Mouse (Mus musculus) G1E (cell line): ENCODE measurements around the gene Gm28230.

Source experiments
- CTCF ChIP-seq: IDR thresholded peaks from 2 replicates; pipeline ENCODE4 v1.5.1; 2012; ENCODE audit warnings: low read depth, low read length, inconsistent platforms, mixed read lengths
- GATA2 ChIP-seq: IDR thresholded peaks from 2 replicates; pipeline ENCODE4 v1.6.1; 2012; ENCODE audit warnings: low read depth, low read length, inconsistent platforms, borderline replicate concordance

DNA sequence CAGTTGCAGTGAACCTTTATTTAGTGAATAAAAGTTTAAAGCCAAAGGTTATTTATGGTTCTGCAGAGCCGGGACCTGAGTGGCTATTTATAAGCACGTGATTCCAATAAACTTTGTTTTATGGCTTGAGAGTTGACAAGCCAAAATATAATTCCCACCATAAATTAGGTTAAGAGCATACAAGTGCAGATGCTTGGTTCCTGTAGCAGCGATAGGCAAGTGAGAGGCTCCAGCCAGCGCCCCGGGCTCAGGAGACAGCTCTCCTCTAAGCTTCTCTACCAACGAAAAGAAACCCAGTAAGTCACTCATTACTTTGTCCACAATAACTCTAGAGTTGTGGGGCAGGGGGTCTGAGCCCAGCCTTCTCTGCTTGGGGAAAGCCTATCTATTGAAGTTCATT is 4.6 kb upstream of the Gm28230 start:
- TF ChIP-seq CTCF (no peak), GATA2 (no peak)
